Mouse (Mus musculus): Measurements from ENCODE around the gene Zfp523.

GRCm38 (mm10) chr17:28138013-28138412 lies 38.9 kb upstream of the Zfp523 start:
- no peak for TF ChIP-seq UBTF (IDR thresholded peaks at IDR 0.05; ENCODE audit: borderline replicate concordance, insufficient read depth, low read depth, low read length)
- TF ChIP-seq POLR2A (IDR thresholded peaks at IDR 0.05; ENCODE audit: control insufficient read depth in 1 of 2, insufficient read depth in 1 of 2, low read depth in 1 of 2, low read length in 2 of 2, poor library complexity in 1 of 2): no peak
- no peak for TF ChIP-seq E2F4 (IDR thresholded peaks at IDR 0.05; ENCODE audit: borderline replicate concordance, low read depth, low read length)
- TF ChIP-seq NRF1 (IDR thresholded peaks at IDR 0.05; ENCODE audit: insufficient read depth, low read depth, low read length, poor library complexity, severe bottlenecking): no peak
- TF ChIP-seq USF1 (IDR thresholded peaks at IDR 0.05; ENCODE audit: low read depth, low read length): no peak
- no peak for TF ChIP-seq CTCF (IDR thresholded peaks at IDR 0.05 in 2 of 3, conservative IDR thresholded peaks at IDR 0.05 in 1 of 3; ENCODE audit: control insufficient read depth in 1 of 3, insufficient read depth in 1 of 3, low read depth in 2 of 3, low read length in 3 of 3, poor library complexity in 1 of 3, severe bottlenecking in 1 of 3)
- no peak for TF ChIP-seq TBP (IDR thresholded peaks at IDR 0.05; ENCODE audit: low read depth, low read length)
- no peak for TF ChIP-seq MAX (IDR thresholded peaks at IDR 0.05; ENCODE audit: low read length)
- no peak for TF ChIP-seq TCF12 (IDR thresholded peaks at IDR 0.05; ENCODE audit: low read depth, low read length)
